Mouse (Mus musculus) hindlimb bud, embryonic 11.5 days (tissue): ENCODE measurements around the gene 9330182L06Rik.

Source experiments
- DNase-seq: peaks from one replicate; pipeline ENCODE4 v3.0.0-alpha.2; 2012; ENCODE audit warnings: low read depth, low spot score; ENCODE audit errors: extremely low spot score

The 9330182L06Rik gene

DNA sequence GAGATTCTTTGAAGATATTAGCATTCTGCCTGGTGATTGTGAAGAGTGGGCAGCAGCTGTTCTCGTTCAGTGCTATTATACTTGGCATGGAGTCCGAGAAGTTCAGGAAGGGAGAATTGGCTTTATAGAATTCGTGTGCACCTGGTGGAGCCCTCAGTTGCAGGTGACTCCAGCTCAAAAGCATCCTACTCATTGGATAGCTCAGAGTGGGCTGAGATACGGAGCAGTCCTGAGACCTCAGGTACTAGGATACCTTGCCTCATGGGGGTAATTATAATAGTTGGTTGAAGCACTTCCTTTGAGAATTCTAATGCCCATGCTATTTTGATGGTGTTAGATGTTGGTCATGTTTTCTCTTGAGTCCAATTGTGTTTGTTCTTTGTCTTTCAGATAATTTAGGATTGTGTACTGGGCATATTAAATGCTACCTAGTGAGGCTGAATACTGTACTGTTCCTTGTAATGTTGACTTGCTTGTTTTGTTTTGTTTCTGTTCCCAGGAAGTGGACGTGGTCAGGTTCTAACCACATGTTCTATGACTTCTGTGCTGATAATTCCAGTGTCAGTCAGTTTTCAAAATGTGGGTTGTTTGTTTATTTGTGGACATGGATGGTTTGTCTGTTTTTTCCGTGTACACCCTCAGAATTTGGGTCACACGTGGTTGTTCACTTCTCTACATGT is 96.2 kb downstream of the 9330182L06Rik start:
- DNase-seq, result no peak

DNA sequence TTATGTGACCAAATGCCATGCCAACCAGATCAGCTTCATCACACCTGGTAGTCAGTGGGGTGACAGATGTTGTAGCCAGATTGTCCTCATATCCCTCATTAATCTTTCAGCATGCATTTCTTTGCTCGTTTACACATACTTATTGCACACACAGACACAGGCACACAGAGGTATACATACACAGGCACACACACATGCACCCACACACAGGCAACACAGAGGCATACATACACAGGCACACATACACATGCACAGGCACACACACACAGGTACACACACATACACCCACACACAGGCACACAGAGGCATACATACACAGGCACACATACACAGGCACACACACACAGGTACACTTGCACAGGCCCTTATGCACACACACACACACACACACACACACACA is 99.0 kb downstream of the 9330182L06Rik start:
- DNase-seq, result no peak

DNA sequence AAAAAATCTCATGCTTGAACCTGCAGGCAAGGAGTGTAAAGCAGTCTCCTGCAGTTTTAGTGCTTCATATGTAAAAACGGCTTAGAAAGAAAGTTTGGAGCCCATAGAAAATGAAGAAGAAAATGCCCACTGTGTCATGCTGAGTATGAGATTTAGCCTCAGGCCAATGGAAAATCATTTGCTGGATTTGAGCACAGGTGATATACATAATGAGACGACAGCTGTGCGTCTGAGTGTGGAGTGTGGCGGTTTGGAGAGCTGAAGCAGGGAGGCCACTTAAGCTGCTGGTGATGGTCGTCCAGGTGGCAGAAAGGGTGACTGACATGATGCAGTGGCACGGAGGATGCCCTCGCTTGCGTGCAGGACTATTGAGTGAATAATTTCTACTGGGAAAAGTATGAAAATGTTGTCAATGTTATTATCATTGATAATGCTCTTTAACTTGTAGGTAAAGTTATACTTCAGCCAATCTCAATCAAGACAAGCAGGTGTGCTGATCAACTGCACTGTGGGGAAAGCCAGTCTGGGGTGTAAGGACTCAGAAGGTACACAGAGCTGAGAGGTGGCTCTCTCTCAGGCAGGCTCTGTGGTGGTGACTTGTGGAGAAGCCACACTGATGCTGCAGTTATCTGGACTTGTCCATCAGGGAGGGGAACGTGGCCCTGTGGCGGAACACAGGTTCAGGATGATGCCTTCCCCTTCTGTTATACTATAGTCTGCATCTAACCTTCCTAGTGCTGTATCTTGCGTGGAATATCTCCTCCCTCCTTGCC is 102.2 kb downstream of the 9330182L06Rik start:
- no peak for DNase-seq

DNA sequence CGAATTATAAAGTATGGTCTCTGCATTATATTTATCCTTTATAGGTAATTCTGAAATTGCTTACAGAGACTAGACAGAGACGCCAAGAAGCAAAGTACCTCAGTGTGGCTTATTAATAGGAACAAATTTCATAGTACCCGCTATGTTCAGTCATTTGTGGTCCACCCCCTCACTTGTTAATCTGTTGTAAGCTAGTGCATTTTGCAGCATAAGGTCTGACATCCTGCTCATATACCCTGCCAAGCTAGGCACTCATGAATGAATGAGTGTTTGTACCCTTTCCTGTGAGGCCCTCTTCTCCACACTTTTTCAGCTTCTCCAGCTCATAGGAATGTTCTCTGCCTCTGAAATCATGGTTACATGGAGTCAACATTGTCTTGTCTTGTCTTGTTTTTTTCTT is 105.2 kb downstream of the 9330182L06Rik start:
- DNase-seq, result no peak

DNA sequence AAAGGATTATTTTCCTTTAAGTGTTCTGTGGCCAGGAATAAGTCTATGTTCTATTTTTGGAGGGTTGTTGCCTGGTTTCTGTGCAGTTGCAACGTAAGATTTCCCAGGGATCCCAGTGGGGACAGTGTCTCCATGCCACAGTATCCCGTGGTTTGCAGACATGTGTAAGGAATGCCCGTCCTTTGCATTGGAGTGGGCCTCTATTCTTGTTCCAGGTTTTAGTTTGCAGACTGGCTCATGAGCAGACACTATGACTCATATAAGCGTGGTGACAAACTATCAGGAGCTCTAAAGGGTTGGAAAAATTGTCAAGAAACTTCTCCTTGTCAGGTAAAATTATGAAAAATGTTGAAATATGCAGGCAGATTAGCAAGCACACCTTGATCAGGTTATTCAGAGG is 107.4 kb downstream of the 9330182L06Rik start:
- no peak for DNase-seq

DNA sequence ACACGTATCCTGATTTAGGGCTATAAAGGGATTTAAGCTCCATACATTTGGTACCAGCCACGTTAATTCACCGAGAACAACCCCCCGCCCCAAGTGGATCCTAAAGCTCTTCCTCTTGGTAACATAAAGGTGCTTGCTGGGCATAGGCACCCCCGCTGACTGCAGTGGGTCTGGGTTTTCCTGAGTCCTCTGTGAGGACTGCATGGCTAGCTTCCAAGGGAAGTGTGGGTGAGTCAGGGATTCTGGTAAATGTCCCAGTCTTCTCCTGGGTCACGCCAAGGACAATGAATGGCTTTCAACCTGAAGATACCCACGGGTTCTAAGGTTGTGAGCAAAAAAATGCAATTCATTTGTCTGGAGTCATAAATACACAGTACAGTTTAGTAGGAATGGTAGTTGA is 124.0 kb downstream of the 9330182L06Rik start:
- no peak for DNase-seq

DNA sequence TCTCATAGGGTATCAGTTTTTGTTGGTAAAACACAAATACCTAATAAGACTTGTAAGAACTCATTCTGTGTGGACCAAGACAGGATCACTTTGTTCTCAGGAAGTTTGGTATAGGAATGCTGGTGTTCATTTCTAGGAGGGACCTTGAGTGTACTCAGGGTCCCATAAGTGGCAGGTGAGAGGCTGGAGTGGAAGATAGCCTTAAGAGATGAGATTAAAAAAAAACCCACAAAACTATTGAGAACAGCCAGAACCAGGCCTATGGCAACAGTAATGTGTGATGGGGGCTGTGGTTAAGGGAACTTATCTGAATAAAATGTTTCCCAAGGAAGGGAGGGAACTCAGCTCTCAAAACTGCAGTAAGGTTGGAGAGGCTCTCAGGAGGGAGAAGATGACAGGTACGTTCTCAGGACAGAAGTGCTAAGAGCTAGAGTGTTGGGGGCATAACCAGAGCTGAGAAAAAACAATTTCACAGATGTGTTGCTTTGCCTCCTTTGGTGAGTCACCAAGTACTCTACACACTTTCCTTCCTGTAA is 126.0 kb downstream of the 9330182L06Rik start:
- no peak for DNase-seq

DNA sequence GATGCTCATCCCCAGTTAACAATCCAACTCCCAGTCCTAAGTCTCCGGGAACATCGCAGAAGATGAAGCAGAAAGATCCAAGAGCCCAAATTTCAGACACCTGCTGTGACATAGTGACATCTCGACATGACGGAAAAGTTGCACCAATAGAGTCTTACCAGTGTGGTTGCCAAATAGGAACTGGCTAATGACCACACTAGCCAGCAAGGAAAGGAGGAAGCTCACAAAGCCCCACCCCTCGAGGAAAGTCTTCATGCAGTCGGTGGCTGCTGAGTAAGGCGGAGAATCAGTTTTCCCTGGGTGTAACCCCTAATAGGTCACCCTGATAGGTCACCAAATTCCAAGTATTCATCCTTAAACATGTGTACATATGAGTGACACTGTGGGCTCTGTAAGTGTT is 151.2 kb downstream of the 9330182L06Rik start:
- no peak for DNase-seq

DNA sequence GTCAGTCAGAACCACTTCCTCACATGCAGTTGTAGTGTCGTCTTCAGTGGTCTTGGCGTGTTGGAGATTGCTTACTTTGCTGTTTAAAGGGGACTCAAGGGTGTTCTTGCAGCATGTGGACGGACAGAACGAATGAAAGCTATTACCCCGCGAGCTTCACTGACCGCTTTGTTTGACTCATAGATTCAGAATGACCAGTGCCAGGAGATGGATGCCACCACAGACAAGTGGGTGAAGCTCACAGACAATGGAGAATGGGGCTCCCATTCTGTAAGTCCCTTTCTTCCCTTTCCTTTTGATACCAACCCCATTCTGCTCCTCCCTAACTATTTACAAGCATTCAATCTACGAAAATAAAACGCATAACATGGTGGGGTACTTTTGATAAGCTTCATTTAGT is 151.9 kb downstream of the 9330182L06Rik start:
- DNase-seq, result no peak

DNA sequence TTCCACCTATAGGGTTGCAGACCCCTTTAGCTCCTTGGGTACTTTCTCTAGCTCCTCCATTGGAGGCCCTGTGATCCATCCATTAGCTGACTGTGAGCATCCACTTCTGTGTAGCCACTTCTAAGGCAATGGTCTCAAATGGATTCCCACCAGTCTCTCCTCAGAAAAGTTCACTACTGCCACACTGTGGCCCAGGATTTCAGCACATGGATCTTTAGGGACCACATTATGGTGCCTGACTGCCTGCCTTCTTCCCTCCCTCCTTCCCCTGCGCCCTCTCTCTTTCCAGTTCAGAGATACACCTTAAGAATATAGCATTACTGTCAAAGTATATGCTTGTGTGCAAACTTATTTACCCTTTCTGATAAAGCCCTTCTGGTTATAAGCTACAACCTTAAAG is 154.0 kb downstream of the 9330182L06Rik start:
- DNase-seq, result no peak

DNA sequence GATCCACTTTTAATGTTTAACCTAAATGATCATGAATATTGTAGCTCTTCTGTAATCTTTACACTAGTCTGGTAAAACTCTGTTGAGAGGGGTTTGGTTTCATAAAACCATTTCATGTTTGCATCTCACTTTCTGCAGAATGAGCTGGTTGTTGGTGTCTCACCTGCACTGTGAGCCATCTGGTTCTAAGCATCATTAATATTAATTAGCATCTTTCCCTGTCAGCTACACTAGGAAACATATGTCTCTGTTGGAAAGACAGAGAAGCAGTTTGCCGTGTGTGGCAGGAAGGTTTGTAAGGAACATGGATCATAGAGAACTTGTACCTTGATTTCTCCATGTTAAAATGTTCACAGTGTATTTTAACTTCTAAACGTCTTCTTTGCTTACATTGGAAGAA is 158.5 kb downstream of the 9330182L06Rik start:
- DNase-seq, result no peak

DNA sequence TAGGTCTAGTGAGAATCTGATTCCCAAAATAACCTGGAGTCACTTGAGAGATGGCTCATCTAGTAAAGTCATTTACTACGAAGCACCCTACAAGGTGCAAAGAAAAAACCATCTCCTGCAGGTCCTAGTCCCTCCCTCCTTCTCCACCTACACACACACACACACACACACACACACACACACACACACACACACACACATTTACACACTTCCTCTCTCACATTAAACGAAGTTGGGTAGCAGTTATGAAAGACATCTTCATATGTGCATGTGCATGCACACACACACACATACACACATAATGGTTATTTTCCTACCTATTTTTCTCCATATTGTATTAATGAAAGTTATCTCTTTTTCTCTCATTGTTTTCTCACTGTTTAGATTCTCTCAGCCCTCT is 161.2 kb downstream of the 9330182L06Rik start:
- DNase-seq, result no peak

DNA sequence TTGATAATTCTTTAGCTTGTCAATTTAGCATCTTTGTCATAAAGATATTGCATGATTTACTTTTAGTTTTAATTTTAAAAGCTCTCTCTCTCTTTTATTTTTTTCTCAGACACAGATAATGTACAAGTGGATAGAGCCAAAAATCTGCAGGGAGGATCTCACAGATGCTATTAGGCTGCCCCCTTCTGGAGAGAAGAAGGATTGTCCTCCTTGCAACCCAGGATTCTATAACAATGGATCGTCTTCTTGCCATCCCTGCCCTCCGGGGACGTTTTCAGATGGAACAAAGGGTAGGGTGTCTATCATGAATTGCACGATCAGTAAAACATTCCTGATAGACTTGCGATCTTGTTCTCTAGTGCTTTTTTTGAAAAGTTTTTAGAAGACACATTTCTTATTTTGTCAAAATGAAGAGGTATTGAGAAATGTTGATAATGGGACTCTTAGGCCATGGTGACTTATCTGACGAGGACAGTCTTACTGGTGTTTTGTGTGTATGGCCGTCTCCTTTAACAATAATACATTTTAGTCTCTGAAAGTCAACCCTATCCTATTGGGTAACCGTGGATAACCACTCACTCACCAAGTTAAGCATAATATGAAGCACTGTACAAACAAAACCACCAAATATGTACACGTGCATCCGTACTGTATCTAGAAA is 161.8 kb downstream of the 9330182L06Rik start:
- DNase-seq, result no peak

DNA sequence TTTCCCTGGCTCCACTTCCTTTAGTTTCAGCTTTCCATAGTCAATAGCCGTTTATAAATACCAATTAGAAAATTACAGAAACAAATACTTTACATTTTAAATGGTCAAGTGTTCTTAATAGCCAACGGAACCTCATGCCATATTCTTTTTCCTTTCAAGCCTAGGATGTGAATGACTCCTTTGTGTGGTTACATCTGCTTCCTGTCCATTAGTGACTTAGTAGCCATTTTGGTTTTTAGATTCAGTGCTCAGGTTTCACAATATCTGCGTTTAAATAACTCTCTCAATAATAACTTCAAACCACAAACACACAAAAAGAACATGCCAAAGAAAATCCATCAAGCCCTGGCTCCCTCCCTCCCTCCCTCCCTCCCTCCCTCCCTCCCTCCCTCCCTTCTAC is 162.8 kb downstream of the 9330182L06Rik start:
- no peak for DNase-seq

DNA sequence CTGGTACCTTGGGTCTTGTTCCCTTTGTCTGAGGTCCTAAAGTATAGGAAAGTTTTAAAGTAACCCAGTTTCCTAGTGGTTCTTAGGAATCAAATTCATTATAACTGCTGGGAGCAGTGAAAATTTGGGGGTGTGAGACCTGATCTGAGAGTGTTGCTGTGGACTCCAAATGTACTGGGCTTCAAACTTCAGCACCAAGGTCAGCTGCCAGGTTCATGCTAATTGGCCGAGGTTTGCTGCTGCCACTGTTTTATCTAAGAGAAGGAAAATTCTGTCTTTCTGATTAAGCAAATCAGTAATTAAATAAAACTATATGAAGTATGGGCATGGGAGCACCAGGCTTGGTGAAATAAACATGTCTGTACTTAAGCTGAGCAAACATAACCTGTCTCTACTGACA is 180.2 kb downstream of the 9330182L06Rik start:
- peak; percentile 18 for DNase-seq

DNA sequence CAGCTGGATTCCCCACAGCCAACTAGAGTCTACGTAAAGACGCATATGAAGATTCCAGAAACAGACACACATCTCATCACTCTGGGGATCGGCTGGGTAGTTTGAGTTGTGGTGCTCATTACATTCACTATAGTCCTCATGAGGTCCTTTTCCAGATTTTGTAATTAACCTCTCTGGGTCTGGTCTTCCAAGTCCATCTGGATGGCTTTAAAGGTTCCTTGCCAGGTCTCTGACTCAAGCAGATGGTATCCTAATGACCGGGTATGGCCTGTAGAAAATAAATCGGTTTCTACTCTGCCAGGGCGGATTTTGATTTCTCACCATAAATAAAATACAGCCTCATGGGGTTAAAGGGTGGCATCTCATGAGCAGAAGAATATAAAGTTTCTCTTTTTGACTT is 183.0 kb downstream of the 9330182L06Rik start:
- DNase-seq, result no peak

DNA sequence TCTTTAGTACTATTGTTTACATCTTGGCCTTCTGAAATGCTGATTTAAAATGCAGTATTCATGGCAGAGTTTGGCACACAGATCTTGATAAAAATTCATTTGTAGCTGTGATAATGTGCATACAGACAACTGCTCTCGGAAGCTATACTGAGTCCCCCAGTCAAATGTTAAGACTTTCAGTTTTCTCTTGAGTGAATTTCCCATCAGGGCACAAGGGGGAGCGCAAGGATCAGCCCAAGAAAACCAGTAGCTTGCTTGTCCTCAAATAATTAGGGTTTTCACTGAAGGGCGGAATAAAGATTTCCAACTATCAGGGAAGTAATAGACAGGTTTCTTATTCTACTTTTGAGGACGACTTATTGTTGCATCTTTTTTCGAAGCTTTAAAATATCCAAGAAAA is 183.7 kb downstream of the 9330182L06Rik start:
- DNase-seq, result no peak

DNA sequence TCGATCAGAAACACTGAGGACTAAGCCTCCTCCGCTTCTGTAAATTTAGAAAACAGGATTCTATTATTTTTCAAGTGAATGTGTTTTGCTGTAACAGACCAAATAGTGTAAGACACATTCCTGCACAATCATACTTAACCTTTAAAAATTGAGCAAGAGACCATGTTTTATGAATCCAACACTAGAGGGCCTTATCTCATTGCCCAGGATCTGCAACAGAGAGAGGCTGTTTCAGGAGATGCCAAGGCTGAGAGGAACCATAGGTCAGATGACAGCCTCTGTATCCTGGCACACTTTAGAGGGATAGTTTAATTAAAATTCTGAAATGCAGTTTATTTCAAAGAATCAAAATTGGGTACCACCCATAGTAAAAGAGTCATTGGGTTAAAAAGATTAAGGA is 187.4 kb downstream of the 9330182L06Rik start:
- no peak for DNase-seq

DNA sequence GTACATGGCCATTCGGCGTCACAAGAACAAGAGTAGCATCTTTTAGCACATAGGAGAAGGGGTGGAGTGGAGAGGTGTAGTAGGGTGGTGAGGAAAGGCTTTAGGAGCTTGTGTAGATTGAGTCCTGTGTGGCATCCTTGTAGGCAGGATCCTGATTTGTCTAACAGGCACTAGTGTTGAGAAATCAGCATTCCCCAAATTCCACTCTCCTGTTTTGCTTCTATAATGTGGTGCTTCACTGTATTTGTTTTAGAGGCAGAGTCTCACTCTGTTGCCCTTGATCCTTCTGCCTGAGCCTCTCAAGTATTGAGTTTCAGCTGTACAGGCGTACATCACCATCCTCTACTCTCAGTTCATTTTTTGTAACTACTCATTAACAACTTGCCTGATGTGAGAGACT is 211.7 kb downstream of the 9330182L06Rik start:
- DNase-seq, result no peak

DNA sequence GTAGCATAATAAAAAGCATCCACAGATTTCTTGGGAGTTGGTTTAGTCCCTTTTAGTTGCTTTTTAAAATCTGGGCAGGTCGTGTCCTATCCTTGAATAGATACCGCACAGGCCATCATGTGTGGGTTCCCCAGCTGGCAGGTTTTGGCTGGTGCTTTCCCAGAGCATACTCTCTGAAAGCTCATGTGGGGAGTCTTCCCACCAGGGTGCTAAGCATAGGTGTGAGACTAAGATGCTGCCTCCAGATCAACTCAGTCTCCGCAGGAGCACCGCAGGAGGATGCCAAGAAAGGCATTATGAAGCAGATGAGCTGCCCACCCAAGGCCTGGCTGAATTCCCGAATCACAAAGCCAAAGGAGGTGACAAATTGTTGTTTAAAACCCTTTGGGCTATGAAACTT is 229.5 kb downstream of the 9330182L06Rik start:
- no peak for DNase-seq

DNA sequence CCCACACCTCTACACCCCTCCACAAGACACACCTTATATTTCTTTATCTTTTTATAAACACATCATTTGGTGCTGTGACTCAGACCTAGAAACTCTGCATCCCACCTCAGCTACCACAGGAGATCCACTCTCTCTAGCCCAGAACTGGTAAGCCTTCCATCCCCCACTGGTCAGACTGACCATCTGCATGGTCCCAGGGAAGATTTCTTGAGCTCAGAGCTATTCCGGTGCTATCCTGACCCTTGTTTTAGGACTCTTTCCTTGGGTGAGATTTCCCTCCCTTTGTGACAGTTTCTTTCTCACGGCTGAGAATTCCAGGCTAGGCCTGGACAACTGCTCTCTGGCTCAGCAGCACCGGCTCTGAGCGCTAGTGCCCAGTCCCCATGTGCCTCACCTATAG is 231.3 kb downstream of the 9330182L06Rik start:
- no peak for DNase-seq

DNA sequence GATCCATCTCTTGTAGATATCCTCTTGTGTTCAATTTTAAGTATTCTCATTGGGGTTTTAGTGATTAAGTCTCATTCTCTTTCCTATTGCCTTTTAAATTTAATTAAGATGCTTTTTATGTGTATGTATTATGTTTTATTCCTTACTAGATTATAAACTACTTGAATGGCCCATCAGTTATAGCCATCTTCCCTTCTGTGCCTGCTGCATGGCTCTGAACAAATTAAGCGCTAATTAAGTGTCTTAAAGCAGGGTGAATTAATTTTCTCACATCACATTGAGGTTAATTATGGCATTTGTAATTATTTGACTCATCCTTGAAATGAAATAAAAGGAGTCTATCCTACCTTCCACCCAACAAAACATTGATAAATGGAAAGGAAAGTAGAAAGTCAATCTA is 245.1 kb downstream of the 9330182L06Rik start:
- no peak for DNase-seq
